Mouse (Mus musculus): ENCODE measurements around the gene Gm38394. TPM values are rescaled to one million over a fixed set of nuclear protein-coding genes. Genes with fewer than 3 reads are reported as not detected.

The Gm38394 gene
- polyA plus RNA-seq, 1 experiment: 2.6 TPM

DNA sequence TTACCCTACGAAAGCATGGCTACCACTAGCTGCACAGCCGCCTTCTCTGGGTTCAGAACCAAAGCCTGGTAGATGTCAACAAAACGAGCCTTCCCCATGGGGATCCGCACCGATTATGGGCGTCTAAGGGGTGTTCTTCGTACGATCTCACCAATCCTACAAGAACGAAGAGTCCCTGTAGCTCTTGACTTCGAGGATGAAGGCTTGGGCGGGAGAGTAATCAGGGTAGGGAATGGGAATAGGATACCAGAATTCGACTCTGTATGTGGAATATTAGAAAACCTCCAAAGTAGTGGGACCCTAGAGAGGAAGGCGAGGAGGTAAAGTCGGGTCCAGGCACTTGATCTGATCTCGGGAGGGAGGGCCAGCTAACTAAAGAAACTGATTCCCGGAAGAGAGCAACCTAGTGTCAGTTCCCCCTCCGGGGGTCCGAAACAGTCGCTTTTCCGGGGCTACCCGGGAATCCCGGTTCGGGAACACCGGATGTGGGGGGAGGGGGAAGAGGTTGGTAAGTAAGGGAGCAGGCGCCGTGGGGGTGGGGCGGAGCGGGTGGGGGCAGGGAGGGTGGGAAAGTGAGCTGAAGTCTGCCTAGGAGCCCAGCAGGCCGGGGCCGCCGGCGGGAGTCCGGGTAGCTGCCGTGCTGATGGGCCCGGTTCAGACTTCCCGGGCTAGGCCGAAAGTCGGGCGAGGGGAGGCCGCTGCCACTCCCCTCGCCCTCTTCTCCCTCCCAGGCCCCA is 484 bp downstream of the Gm38394 start, which contains the start of gene Zbed6:
TSS of gene Zbed6 (minus strand) at position 420 of the 737 bp plus-strand sequence.
- H3K4me2 ChIP-seq (ENCODE audit: low read depth): peak within 1 kb of the TSS; percentile 89
- TF ChIP-seq MYOG (IDR thresholded peaks at IDR 0.05; ENCODE audit: control insufficient read depth in 1 of 3, insufficient read depth in 1 of 3, insufficient read length in 2 of 3, low read depth in 2 of 3) (no peak), USF1 (IDR thresholded peaks at IDR 0.05; ENCODE audit: low read depth) (no peak), CEBPB (IDR thresholded peaks at IDR 0.05; ENCODE audit: insufficient read depth, poor library complexity, severe bottlenecking) (no peak), TCF3 (IDR thresholded peaks at IDR 0.05; ENCODE audit: insufficient read length, low read depth) (no peak), POLR2AphosphoS2 (IDR thresholded peaks at IDR 0.05; ENCODE audit: insufficient read length, low read depth) (no peak), MAX (IDR thresholded peaks at IDR 0.05; ENCODE audit: low read depth) (no peak), REST (IDR thresholded peaks at IDR 0.05; ENCODE audit: insufficient read depth, insufficient read length) (no peak), E2F4 (IDR thresholded peaks at IDR 0.05; ENCODE audit: insufficient read depth) (no peak), TCF12 (IDR thresholded peaks at IDR 0.05; ENCODE audit: insufficient read depth, poor library complexity, severe bottlenecking) (no peak), SRF (IDR thresholded peaks at IDR 0.05; ENCODE audit: control insufficient read depth, insufficient read length, low read depth) (no peak), POLR2A (IDR thresholded peaks at IDR 0.05; ENCODE audit: insufficient read length, low read depth) (no peak), MYOD1 (IDR thresholded peaks at IDR 0.05; ENCODE audit: control insufficient read depth in 1 of 3, insufficient read length in 2 of 3, low read depth in 2 of 3) (no peak)
- H3K4me3 ChIP-seq: peak within 1 kb of the TSS; percentile 66
- peaks cover 52% of the 10 kb centered on the region for H3K79me2 ChIP-seq (ENCODE audit: control insufficient read depth, insufficient read depth)
- H3K36me3 ChIP-seq (ENCODE audit: control insufficient read depth, insufficient read depth): peaks cover 23% of the 10 kb centered on the region
- no peaks in the 10 kb centered on the region for H3K27me3 ChIP-seq (ENCODE audit: control insufficient read depth, insufficient read depth, insufficient read length)
- H3ac ChIP-seq (ENCODE audit: control insufficient read depth, insufficient read length): peak within 1 kb of the TSS; percentile 5

DNA sequence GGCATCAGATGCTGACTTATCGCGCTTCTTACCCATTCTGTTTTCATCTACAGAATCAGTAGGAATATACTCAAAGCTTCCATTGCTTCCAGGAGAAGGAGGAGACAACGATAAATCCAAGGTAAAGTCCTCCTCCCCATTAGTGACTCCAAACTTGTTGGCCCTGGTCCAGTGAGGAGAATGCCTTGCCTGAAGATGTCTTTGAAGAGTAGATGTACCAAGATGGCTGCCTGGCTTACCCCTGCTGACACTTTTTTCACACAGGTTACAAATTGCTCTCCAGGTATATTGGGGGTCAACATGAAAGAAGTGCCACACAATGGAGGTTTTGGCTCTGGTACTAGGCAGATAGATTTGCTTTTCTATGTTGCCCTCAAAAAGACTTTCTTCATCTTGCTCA is 2.2 kb downstream of the Gm38394 start:
- Histone ChIP-seq H3K36me3 (ENCODE audit: control insufficient read depth, insufficient read depth) (peaks cover 26% of the 10 kb centered on the region), H3K27me3 (ENCODE audit: control insufficient read depth, insufficient read depth, insufficient read length) (no peaks in the 10 kb centered on the region), H3ac (ENCODE audit: control insufficient read depth, insufficient read length) (no peak overlapping the region), H3K79me2 (ENCODE audit: control insufficient read depth, insufficient read depth) (peaks cover 69% of the 10 kb centered on the region), H3K4me2 (ENCODE audit: low read depth) (no peak overlapping the region), H3K4me3 (peak overlapping the region; percentile 66)
- TF ChIP-seq SRF (IDR thresholded peaks at IDR 0.05; ENCODE audit: control insufficient read depth, insufficient read length, low read depth) (no peak), E2F4 (IDR thresholded peaks at IDR 0.05; ENCODE audit: insufficient read depth) (no peak), TCF12 (IDR thresholded peaks at IDR 0.05; ENCODE audit: insufficient read depth, poor library complexity, severe bottlenecking) (no peak), CEBPB (IDR thresholded peaks at IDR 0.05; ENCODE audit: insufficient read depth, poor library complexity, severe bottlenecking) (no peak), MYOG (IDR thresholded peaks at IDR 0.05; ENCODE audit: control insufficient read depth in 1 of 3, insufficient read depth in 1 of 3, insufficient read length in 2 of 3, low read depth in 2 of 3) (no peak), USF1 (IDR thresholded peaks at IDR 0.05; ENCODE audit: low read depth) (no peak)

- no peak overlapping the region for H3ac ChIP-seq (ENCODE audit: control insufficient read depth, insufficient read length)
- H3K36me3 ChIP-seq (ENCODE audit: control insufficient read depth, insufficient read depth): peaks cover 40% of the 10 kb centered on the region
- no peak overlapping the region for H3K4me2 ChIP-seq (ENCODE audit: low read depth)
These were observed 4.3 kb downstream of the Gm38394 start for GRCm38 (mm10) chr1:133656811-133657210.

DNA sequence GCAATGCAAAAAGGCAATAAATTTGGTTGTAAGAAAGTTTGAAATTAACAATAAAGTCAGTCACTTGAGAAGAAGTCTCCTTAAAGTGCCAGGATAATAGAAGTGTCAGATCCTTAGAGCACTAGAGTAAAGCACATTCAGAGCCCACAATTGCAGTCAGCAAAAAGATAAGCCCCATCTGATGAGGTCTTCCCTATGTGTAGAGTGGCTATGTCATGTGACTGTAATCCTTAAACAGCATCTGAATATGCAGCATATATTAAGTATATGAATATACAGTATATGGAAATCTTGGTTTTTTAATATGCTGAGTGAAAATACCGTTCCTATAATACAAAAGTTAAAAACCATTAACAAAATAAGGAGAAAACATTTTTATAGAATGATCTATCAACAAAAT is 8.1 kb downstream of the Gm38394 start:
- Histone ChIP-seq H3K4me3 (no peak overlapping the region), H3K27me3 (ENCODE audit: control insufficient read depth, insufficient read depth, insufficient read length) (no peaks in the 10 kb centered on the region), H3K36me3 (ENCODE audit: control insufficient read depth, insufficient read depth) (peaks cover 45% of the 10 kb centered on the region), H3ac (ENCODE audit: control insufficient read depth, insufficient read length) (no peak overlapping the region), H3K79me2 (ENCODE audit: control insufficient read depth, insufficient read depth) (peaks cover 98% of the 10 kb centered on the region), H3K4me2 (ENCODE audit: low read depth) (no peak overlapping the region)
- TF ChIP-seq POLR2AphosphoS2 (IDR thresholded peaks at IDR 0.05; ENCODE audit: insufficient read length, low read depth): no peak
- TF ChIP-seq MYOG (IDR thresholded peaks at IDR 0.05; ENCODE audit: control insufficient read depth in 1 of 3, insufficient read depth in 1 of 3, insufficient read length in 2 of 3, low read depth in 2 of 3): no peak
- TF ChIP-seq TCF3 (IDR thresholded peaks at IDR 0.05; ENCODE audit: insufficient read length, low read depth): no peak
- TF ChIP-seq E2F4 (IDR thresholded peaks at IDR 0.05; ENCODE audit: insufficient read depth): no peak
- no peak for TF ChIP-seq MAX (IDR thresholded peaks at IDR 0.05; ENCODE audit: low read depth)
- TF ChIP-seq CEBPB (IDR thresholded peaks at IDR 0.05; ENCODE audit: insufficient read depth, poor library complexity, severe bottlenecking): no peak
- no peak for TF ChIP-seq SRF (IDR thresholded peaks at IDR 0.05; ENCODE audit: control insufficient read depth, insufficient read length, low read depth)
- no peak for TF ChIP-seq USF1 (IDR thresholded peaks at IDR 0.05; ENCODE audit: low read depth)
- TF ChIP-seq POLR2A (IDR thresholded peaks at IDR 0.05; ENCODE audit: insufficient read length, low read depth): no peak

More at GRCm38 (mm10) chr1:133656811-133657210, 4.3 kb downstream of the Gm38394 start:
- no peaks in the 10 kb centered on the region for H3K27me3 ChIP-seq (ENCODE audit: control insufficient read depth, insufficient read depth, insufficient read length)
- peaks cover 90% of the 10 kb centered on the region for H3K79me2 ChIP-seq (ENCODE audit: control insufficient read depth, insufficient read depth)
- TF ChIP-seq POLR2A (IDR thresholded peaks at IDR 0.05; ENCODE audit: insufficient read length, low read depth): no peak
- H3K4me3 ChIP-seq: no peak overlapping the region

DNA sequence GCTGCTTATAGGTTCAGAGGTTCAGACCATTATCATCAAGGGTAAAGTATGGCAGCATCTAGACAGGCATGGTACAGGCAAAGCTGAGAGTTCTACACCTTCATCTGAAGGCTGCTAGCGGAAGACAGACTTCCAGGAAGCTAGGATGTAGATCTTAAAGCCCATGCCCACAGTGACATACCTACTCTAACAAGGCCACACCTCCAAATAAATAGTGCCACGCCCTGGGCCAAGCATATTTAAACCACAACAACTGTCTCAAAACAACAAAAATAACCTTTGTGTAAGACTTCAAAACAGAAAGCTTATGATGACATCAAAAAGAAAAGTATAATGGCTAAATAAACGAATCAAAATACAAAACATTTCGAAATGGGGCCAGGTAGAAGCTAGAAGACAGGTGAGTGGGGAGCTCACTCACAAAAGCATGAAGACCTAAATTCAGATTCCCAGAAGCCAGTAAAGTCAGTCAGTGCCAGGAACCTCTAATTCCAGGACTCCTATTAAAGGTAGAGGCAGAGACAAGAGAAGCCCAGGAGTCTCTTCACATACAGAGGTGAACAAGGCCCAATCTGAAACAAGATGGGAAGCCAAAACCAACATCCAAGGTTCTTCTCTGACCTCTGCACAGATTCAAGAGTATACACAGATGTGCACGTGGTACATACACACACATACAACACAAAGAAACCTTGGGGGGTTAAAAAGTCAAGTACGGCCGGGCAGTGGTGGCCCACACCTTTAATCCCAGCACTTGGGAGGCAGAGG is 10.6 kb downstream of the Gm38394 start:
- Histone ChIP-seq H3K36me3 (ENCODE audit: control insufficient read depth, insufficient read depth) (peaks cover 57% of the 10 kb centered on the region), H3K4me3 (no peak overlapping the region), H3K27me3 (ENCODE audit: control insufficient read depth, insufficient read depth, insufficient read length) (no peaks in the 10 kb centered on the region), H3K4me2 (ENCODE audit: low read depth) (no peak overlapping the region), H3ac (ENCODE audit: control insufficient read depth, insufficient read length) (no peak overlapping the region), H3K79me2 (ENCODE audit: control insufficient read depth, insufficient read depth) (peaks cover 89% of the 10 kb centered on the region)
- TF ChIP-seq MYOD1 (IDR thresholded peaks at IDR 0.05; ENCODE audit: control insufficient read depth in 1 of 3, insufficient read length in 2 of 3, low read depth in 2 of 3) (no peak), CEBPB (IDR thresholded peaks at IDR 0.05; ENCODE audit: insufficient read depth, poor library complexity, severe bottlenecking) (no peak), POLR2A (IDR thresholded peaks at IDR 0.05; ENCODE audit: insufficient read length, low read depth) (no peak), TCF3 (IDR thresholded peaks at IDR 0.05; ENCODE audit: insufficient read length, low read depth) (no peak), REST (IDR thresholded peaks at IDR 0.05; ENCODE audit: insufficient read depth, insufficient read length) (no peak), POLR2AphosphoS2 (IDR thresholded peaks at IDR 0.05; ENCODE audit: insufficient read length, low read depth) (no peak), MYOG (IDR thresholded peaks at IDR 0.05; ENCODE audit: control insufficient read depth in 1 of 3, insufficient read depth in 1 of 3, insufficient read length in 2 of 3, low read depth in 2 of 3) (no peak), MAX (IDR thresholded peaks at IDR 0.05; ENCODE audit: low read depth) (no peak), E2F4 (IDR thresholded peaks at IDR 0.05; ENCODE audit: insufficient read depth) (no peak), TCF12 (IDR thresholded peaks at IDR 0.05; ENCODE audit: insufficient read depth, poor library complexity, severe bottlenecking) (no peak)

All from myocyte (in vitro differentiated cells).